Mouse (Mus musculus) midbrain, embryonic 15.5 days (tissue): ENCODE results near the gene Pced1b. TPM values are rescaled to one million over a fixed set of nuclear protein-coding genes. Genes with fewer than 3 reads are reported as not detected.
"Not testable (repeated sequence)": the region's sequence is repeated elsewhere in the genome, so short reads cannot be mapped to it uniquely, and the experiment has no call there.

Source experiments
- ATAC-seq: fragments of 200-750 bp; cut with Nextera tagmentation; replicated peaks from 2 replicates; pipeline ENCODE4 v1.8.0; 2017; ENCODE audit warnings: moderate TSS enrichment
- H3K27ac ChIP-seq: fragments of 300-500 bp; sonication (generic); 2 replicates; pipeline ENCODE4 v1.5.1; 2015; ENCODE audit warnings: mild to moderate bottlenecking, inconsistent platforms
- H3K27me3 ChIP-seq: fragments of 300-500 bp; sonication (generic); replicated peaks from 2 replicates; pipeline ENCODE4 v1.6.1; 2015; ENCODE audit warnings: inconsistent platforms
- H3K36me3 ChIP-seq: fragments of 300-500 bp; sonication (generic); replicated peaks from 2 replicates; pipeline ENCODE4 v1.6.1; 2015; ENCODE audit warnings: inconsistent platforms
- H3K4me1 ChIP-seq: fragments of 300-500 bp; sonication (generic); 2 replicates; pipeline ENCODE4 v1.6.1; 2015; ENCODE audit warnings: inconsistent platforms
- H3K4me2 ChIP-seq: fragments of 300-500 bp; sonication (generic); 2 replicates; pipeline ENCODE4 v1.6.1; 2015; ENCODE audit warnings: inconsistent platforms, mild to moderate bottlenecking, moderate library complexity
- H3K4me3 ChIP-seq: fragments of 300-500 bp; sonication (generic); 2 replicates; pipeline ENCODE4 v1.5.1; 2015; ENCODE audit warnings: mild to moderate bottlenecking, inconsistent platforms
- H3K9ac ChIP-seq: fragments of 300-500 bp; sonication (generic); 2 replicates; pipeline ENCODE4 v1.6.1; 2015; ENCODE audit warnings: mild to moderate bottlenecking, inconsistent platforms
- H3K9me3 ChIP-seq: fragments of 300-500 bp; sonication (generic); 2 replicates; pipeline ENCODE4 v1.6.1; 2016; ENCODE audit warnings: inconsistent platforms
- WGBS: fragments of 180-500 bp; shearing (Covaris S2); methylation state at CpG from one replicate; pipeline ENCODE4 v1.1.7; 2015; ENCODE audit warnings: mixed read lengths; 5-methylcytosine and 5-hydroxymethylcytosine counted together
- polyA plus RNA-seq: library from polyadenylated mRNA; unstranded; fragments of >200 nt; fragmentation: Nextera tagmentation; extraction: Ambion mirVana; gene quantifications from 2 replicates; pipeline ENCODE4 v1.2.1, GENCODE M21; 2015

The Pced1b gene
- polyA plus RNA-seq, 1 experiment from 2014 or later: 6.2 TPM

DNA sequence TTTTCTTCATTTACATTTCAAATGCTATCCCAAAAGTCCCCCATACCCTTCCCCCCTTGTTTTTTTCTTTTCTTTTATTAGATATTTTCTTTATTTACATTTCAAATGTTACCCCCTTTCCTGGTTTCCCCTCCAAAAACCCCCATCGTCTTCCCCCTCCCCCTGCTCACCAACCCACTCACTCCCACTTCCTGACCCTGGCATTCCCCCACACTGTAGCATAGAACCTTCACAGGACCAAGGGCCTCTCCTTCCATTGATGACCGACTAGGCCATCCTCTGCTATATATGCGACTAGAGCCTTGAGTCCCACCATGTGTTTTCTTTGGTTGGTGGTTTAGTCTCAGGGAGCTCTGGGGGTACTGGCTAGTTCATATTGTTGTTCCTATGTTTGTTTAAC, 125.1 kb downstream of the Pced1b start:
- H3K4me1 ChIP-seq, H3K27me3 ChIP-seq, H3K36me3 ChIP-seq, H3K9ac ChIP-seq, H3K9me3 ChIP-seq, H3K27ac ChIP-seq, H3K4me2 ChIP-seq, H3K4me3 ChIP-seq, ATAC-seq: not testable (repeated sequence)
- WGBS: 54% methylated on average over 3 of the region's 3 CpGs

DNA sequence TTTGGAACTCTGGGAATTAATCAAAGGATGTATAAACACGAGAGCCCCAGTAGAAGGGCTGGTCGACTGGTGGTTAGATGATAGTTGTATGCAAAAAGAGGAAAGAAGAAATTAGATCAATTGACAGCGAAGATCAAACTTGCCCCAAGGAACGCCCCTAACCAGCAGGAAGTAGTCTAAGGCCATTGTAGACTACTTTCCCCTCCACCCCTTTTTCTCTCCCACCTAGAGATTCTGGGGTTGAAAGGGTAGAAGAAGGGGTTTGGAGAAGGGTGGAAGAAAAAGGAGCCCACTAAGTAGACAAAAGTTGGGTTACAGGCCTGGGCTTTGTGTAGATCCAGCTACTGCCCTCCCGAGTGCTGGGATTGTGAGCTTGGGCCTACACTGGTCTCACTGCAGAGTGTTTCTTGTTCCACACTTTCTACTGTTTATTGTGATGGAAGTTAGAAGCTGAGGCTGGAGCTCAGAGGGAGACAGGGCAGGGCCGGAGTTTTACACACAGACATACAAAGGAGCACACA, 125.8 kb downstream of the Pced1b start:
- H3K27ac ChIP-seq: no peak overlapping the region
- 33% methylated on average over 6 of the region's 6 CpGs for WGBS
- H3K4me2 ChIP-seq: no peak overlapping the region
- H3K9me3 ChIP-seq: no peaks in the 10 kb centered on the region
- ATAC-seq: no peak
- no peaks in the 10 kb centered on the region for H3K36me3 ChIP-seq
- no peaks in the 10 kb centered on the region for H3K27me3 ChIP-seq
- peaks cover 5% of the 10 kb centered on the region; the same call in 1 of the 2 replicates for H3K4me1 ChIP-seq
- H3K9ac ChIP-seq: no peak overlapping the region
- no peak overlapping the region for H3K4me3 ChIP-seq

DNA sequence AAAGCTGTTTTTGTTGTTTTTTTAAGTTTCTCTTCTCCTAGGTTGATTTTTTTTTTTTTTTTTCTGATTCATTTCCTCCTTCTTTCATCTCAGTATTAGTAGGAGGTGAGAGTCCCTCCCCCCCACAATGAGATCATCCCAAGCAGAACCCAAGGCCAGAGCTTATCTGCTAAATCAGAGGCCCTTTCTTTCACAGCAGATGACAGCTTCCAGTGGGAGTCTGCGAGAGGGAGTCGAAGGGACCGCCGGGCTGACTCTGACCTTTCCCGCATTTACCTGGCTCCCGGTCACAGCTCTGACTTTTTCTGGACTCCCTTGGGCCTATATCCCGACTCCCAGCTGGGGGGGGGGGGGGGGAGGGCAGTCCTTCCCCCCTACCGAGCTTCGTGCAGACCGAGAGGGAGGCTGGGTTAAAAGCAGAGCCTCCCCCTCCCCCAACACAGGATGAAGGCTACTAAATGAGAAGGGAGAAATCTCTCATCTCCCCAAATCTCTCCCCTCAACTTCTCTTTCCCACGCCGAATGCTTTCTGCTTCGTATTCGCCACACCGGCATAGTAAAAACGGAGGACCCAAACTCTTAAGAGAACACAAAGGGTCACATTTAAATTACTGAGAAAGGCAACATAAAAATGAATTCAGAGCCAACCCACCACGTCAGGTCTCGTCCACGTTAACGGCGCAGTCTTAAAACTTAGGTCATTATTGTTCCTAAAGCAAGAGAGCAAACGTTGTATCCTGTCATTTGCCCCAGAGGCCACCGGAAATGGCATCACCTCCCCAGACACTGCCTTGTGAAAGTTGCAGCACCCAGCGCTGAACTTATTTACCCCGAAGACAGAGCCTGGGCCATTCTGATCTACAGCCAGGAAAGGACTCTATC, 126.5 kb downstream of the Pced1b start:
- no peaks in the 10 kb centered on the region for H3K36me3 ChIP-seq
- H3K4me3 ChIP-seq: no peak overlapping the region
- H3K27ac ChIP-seq: no peak overlapping the region
- ATAC-seq: no peak
- H3K27me3 ChIP-seq: no peaks in the 10 kb centered on the region
- no peaks in the 10 kb centered on the region for H3K9me3 ChIP-seq
- peak overlapping the region; percentile 39 for H3K4me2 ChIP-seq
- 14% methylated on average over 25 of the region's 25 CpGs for WGBS
- no peak overlapping the region for H3K9ac ChIP-seq
- peaks cover 5% of the 10 kb centered on the region; the same call in 1 of the 2 replicates for H3K4me1 ChIP-seq

GRCm38 (mm10) chr15:97374085-97374844, 127.4 kb downstream of the Pced1b start:
- no peak for ATAC-seq
- Histone ChIP-seq H3K27me3 (no peaks in the 10 kb centered on the region), H3K4me2 (no peak overlapping the region), H3K9ac (no peak overlapping the region), H3K36me3 (no peaks in the 10 kb centered on the region), H3K9me3 (no peaks in the 10 kb centered on the region), H3K4me3 (no peak overlapping the region), H3K4me1 (peaks cover 5% of the 10 kb centered on the region; the same call in 1 of the 2 replicates), H3K27ac (no peak overlapping the region)
- WGBS: 64% methylated on average over 8 of the region's 8 CpGs

DNA sequence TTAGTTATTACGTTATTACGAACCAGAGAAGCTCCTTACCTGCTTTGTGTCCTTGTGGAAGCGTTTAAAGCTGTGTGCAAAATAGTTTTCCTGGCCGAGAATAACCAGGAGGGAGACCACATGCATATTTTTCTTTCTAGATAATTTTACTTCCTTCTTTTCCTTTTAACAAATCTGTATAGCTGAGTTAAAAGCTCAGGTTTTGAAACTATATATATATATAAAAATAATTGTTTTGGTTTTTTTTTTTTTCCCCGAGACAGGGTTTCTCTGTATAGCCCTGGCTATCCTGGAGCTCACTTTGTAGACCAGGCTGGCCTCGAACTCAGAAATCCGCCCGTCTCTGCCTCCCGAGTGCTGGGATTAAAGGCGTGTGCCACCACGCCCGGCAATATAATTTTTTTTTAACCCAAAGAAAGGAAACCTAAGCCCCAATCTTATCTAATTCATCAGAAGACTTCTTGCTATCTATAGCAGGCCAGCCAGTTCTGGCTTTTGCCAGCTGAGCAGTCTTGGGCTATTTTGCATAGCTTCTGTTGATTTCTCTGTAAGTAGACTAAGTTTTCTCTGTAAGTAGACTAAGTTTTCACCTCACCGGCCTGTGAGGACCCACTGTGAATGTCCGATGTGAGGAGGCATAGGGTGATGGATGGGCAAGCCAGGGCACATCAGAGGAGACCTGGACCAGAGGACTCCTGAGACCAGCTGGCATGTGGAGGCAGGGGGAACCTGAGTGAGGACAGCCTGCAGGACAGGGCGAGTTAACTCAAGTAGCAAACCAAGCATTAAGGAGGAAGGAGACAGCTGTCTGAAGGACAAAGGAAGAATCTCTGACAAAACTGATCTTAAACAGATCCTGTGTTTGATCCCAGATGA, 128.2 kb downstream of the Pced1b start:
- Histone ChIP-seq H3K36me3 (no peaks in the 10 kb centered on the region), H3K4me1 (peaks cover 5% of the 10 kb centered on the region; the same call in 1 of the 2 replicates), H3K4me3 (no peak overlapping the region), H3K27ac (no peak overlapping the region), H3K4me2 (no peak overlapping the region), H3K9ac (no peak overlapping the region), H3K9me3 (no peaks in the 10 kb centered on the region), H3K27me3 (no peaks in the 10 kb centered on the region)
- ATAC-seq: no peak
- WGBS: 90% methylated on average over 15 of the region's 15 CpGs

DNA sequence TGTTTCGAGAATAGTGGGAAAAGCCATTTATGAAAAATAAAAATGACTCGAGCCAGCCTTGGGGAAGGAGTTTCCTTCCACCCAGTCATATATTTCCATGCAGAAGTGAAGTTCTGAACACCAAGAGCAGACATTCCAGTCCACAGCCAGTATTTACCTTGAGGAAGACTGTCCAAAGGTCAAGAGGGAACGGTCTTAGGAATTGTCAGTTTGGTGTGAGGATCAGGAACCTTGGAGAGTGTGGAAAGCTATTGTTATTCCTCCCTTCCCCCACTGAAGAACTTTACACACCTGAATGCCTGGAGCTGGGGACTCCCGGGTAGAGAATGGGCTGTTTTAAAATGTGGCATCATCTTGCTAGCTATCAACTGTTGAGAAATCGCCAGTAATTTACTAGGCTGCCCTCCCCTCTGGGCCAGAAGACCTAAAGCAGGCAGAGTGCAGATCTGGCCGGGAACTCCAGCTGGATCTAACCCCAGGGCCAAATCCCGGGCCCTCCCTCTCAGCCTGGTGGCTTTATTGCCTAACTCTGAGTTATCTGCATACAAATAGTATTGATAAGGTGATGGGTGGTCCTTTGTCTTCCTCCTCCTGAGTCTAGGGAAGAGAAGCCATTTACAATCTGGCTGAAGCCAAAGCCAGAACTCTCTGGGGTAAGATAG, 129.3 kb downstream of the Pced1b start:
- H3K9ac ChIP-seq: no peak overlapping the region
- H3K36me3 ChIP-seq: no peaks in the 10 kb centered on the region
- no peaks in the 10 kb centered on the region for H3K27me3 ChIP-seq
- WGBS: 35% methylated on average over 7 of the region's 7 CpGs
- no peak for ATAC-seq
- H3K4me2 ChIP-seq: no peak overlapping the region
- no peaks in the 10 kb centered on the region for H3K9me3 ChIP-seq
- H3K4me1 ChIP-seq: peaks cover 5% of the 10 kb centered on the region; the same call in 1 of the 2 replicates
- H3K4me3 ChIP-seq: no peak overlapping the region
- no peak overlapping the region for H3K27ac ChIP-seq

- Histone ChIP-seq H3K36me3 (no peaks in the 10 kb centered on the region), H3K9ac (no peak overlapping the region), H3K9me3 (no peaks in the 10 kb centered on the region), H3K4me1 (peaks cover 5% of the 10 kb centered on the region; the same call in 1 of the 2 replicates), H3K27me3 (no peaks in the 10 kb centered on the region), H3K27ac (no peak overlapping the region), H3K4me2 (no peak overlapping the region), H3K4me3 (no peak overlapping the region)
- ATAC-seq: no peak
- WGBS: 21% methylated on average over 19 of the region's 19 CpGs
These were observed 129.9 kb downstream of the Pced1b start for GRCm38 (mm10) chr15:97376792-97377222.

DNA sequence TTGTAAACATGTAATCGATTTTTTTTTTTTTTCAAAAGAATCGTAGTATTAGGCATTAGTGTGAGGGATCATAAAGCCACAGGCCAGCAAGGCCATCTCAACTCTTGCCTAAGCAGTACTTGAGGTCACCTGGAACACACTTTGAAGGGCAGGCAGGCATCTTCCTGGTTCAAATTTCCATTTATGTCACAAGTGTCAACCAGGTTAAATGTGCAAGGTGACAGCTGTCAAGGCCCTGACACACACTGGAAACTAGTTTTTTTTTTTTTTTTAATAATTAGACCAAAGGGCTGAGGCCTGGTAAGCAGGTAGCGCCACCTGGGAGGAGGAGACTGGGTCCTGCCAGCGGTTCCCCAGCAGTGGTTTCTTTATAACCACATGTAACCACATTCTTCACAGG, 131.2 kb downstream of the Pced1b start:
- no peak for ATAC-seq
- Histone ChIP-seq H3K27ac (no peak overlapping the region), H3K9ac (no peak overlapping the region), H3K27me3 (no peaks in the 10 kb centered on the region), H3K4me2 (no peak overlapping the region), H3K9me3 (no peaks in the 10 kb centered on the region), H3K4me1 (peaks cover 5% of the 10 kb centered on the region; the same call in 1 of the 2 replicates), H3K36me3 (no peaks in the 10 kb centered on the region), H3K4me3 (no peak overlapping the region)
- 87% methylated on average over 4 of the region's 4 CpGs for WGBS

GRCm38 (mm10) chr15:97379489-97380304, 132.8 kb downstream of the Pced1b start:
- no peak overlapping the region for H3K4me2 ChIP-seq
- ATAC-seq: no peak
- H3K4me3 ChIP-seq: no peak overlapping the region
- no peak overlapping the region for H3K27ac ChIP-seq
- no peaks in the 10 kb centered on the region for H3K36me3 ChIP-seq
- H3K4me1 ChIP-seq: no peaks in the 10 kb centered on the region
- no peak overlapping the region for H3K9ac ChIP-seq
- H3K9me3 ChIP-seq: no peaks in the 10 kb centered on the region
- WGBS: 70% methylated on average over 11 of the region's 12 CpGs
- H3K27me3 ChIP-seq: no peaks in the 10 kb centered on the region

DNA sequence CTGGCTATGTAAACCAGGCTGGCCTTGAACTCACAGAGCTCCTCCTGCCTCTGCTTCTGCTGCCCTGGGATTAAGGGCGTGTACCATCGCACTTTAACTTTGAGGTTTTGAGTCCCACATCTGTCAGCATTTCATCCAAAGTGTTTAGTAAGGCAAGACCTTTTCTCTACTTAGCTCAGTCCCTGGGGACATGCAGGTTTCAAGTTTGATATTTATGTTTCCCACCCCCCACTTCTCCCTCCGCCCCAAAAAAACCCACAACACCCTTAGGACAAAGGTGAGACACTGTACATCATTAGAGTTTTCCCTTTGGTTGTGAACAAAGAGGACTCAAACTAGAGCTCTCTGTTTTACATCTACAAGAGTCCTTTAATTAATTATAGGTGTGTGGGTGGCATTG, 135.7 kb downstream of the Pced1b start:
- Histone ChIP-seq H3K9ac (no peak overlapping the region), H3K4me3 (no peak overlapping the region), H3K9me3 (no peaks in the 10 kb centered on the region), H3K27ac (no peak overlapping the region), H3K27me3 (no peaks in the 10 kb centered on the region), H3K36me3 (no peaks in the 10 kb centered on the region), H3K4me1 (no peaks in the 10 kb centered on the region), H3K4me2 (no peak overlapping the region)
- ATAC-seq: no peak
- WGBS: 96% methylated on average over 3 of the region's 3 CpGs
